Mouse (Mus musculus) liver, postnatal 0 days (tissue): Measurements from ENCODE around the gene Olfr1423.

ENCODE experiments used
- CTCF ChIP-seq: sonication (generic); IDR thresholded peaks from 2 replicates; pipeline ENCODE4 v1.5.1; 2016; ENCODE audit warnings: antibody characterized with exemption, low read depth
- EP300 ChIP-seq: IDR thresholded peaks from 2 replicates; pipeline ENCODE4 v1.6.1; 2016; ENCODE audit warnings: antibody characterized with exemption, low read depth, mild to moderate bottlenecking

- no peak for TF ChIP-seq CTCF
- TF ChIP-seq EP300 = no peak
Observed at GRCm38 (mm10) chr19:11994703-11995431, 46.2 kb downstream of the Olfr1423 start.
